Mouse (Mus musculus) v-Abl transformed pro-B cells (cell line): Measurements from ENCODE around the gene Itih2.

Experiments used
- in situ Hi-C, 2 experiments: fragments of 400-800 bp; cut with MboI; formaldehyde crosslinking; loops; one replicate each; pipeline ENCODE4 v1.15.1; 2025; ENCODE audit not compliant: unreplicated experiment in 2 of 2

The Itih2 gene

GRCm38 (mm10) chr2:10121826-10122225 is 9.4 kb downstream of the Itih2 start:
- in situ Hi-C loops, result loop anchor here in 1 of 2 experiments (25.0 kb wide), 2 partner anchors 665 to 940 kb away; no protein-coding TSS in a partner anchor

- in situ Hi-C loops, result loop anchor here in 1 of 2 experiments (25.0 kb wide), 2 partner anchors 668 to 943 kb away; no protein-coding TSS in a partner anchor
Observed at GRCm38 (mm10) chr2:10119276-10119675, 11.9 kb downstream of the Itih2 start.

DNA sequence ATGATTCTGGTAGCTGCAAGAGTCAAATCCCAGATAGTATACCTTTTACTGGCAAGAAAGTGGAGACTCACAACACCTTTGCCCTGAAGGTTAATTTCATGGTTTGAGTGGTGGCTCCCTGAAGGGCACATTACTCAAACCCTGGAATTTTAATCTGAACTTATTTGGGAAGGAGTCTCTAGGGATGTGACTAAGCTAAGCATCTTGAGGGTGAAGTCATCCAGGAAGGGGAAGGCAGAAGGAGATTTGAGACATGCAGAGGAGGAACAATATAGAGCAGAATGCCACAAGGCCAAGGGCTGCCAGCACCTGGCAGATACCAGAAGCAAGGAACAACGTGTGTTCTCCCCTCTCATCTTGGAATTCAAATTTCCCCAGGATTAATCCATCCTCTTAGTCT is 12.4 kb downstream of the Itih2 start:
- in situ Hi-C loops, result loop anchor here in 1 of 2 experiments (25.0 kb wide), 2 partner anchors 669 to 944 kb away; no protein-coding TSS in a partner anchor

DNA sequence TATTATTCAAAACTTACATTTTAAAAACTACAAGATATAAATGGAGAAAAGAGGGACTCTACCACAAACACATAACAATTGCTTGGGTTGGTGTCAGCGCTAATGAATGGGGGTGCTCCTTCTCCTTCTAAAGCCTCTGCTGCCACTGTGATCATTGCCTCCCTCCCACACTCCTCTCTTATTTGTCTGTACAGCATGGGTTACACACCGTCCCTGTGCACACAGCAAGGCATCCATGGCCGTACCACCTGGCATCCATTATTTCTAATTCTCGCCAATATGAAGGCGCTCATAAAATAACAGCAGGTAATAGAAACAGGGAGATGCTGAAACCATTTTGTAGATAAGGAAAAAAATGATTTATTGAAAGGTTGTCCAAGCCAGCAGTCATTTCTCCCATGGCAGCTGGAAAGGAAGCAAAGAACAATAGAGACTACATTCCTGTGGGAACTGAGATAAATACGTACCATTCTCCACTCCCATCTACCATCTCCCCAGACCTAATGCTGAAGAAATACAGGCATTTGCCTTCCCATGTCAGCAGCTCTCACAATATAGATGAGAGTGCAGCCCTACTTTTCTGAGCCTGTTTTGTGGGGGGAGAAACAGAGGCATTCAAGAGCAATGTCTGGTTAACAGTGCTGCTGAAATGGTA is 22.5 kb downstream of the Itih2 start:
- in situ Hi-C loops, result loop anchor here in 1 of 2 experiments (25.0 kb wide), 2 partner anchors 679 to 954 kb away; no protein-coding TSS in a partner anchor

GRCm38 (mm10) chr2:10101180-10101579 is 30.0 kb downstream of the Itih2 start:
- in situ Hi-C loops, result loop anchor here (5.0 to 25.0 kb wide), 6 partner anchors 36 to 961 kb away; no protein-coding TSS in a partner anchor

GRCm38 (mm10) chr2:10100471-10100870 is 30.7 kb downstream of the Itih2 start:
- in situ Hi-C loops, result loop anchor here (5.0 to 25.0 kb wide), 6 partner anchors 37 to 962 kb away; no protein-coding TSS in a partner anchor

DNA sequence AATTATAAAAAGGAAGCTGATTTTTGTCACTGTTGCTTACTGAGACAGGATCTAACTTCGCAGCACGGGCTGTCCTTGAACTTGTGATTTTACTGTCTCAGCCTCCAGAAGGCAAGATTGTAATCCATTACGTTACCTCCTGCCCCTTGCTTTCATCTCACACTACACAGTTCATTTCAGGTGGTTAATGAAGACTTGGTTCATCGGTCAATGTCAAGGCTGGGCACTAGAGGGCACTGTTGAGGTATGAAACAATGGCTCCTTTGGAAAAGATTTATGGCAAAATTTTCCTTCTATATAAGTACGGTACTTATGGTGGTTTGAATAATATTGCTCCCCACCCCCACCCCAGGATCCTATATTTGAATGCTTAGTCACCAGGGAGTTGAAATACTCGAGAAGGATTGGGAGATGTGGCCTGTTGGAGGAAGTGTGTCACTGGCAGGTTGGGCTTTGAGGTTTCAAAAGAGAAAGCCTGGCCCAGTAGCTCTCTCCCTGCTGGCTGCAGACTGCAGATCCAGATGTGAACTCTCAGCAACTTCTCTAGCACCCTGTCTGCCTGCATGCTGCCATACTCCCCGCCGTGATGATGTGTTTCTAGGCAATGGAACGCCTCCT is 32.5 kb downstream of the Itih2 start:
- in situ Hi-C loops, result loop anchor here (5.0 to 10.0 kb wide), 3 partner anchors 1344 to 1426 kb away; no protein-coding TSS in a partner anchor

DNA sequence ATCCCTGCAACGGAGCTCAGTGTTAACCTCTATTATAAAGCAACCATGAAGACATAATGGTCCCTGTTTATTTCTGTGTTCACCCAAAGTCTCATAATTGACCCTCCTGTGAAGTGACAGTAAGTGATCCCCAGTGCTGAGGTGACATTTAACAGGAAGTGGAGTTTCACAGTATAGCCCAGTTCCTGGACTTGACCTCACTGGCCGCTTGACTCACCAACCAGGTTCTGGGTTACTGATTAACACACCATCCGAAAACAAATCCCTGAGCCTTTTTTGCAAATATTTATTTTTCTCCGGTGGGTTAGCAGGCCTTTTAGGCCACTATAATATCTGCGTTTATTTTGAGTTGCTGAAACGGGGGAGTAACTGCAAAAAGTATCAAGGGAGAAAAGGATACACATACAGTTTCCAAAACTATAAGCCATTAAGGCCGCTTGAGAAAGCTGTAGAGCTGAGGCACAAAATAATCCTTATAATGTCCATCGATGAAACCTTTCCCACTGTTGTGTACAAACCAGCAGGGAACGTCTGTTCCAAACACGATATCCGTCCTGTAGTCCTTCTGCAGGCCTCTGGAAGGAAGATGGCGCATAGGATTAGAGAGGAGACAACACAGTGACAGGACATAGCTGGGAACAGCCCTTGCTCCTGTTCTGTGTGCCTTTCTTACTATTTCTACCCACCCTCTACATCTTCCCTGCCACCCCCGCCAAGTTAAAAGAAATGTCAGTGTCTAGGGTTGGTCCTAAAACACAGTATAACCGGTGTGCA is 36.7 kb downstream of the Itih2 start:
- in situ Hi-C loops, result loop anchor here (5.0 to 10.0 kb wide), 3 partner anchors 1340 to 1422 kb away; no protein-coding TSS in a partner anchor

DNA sequence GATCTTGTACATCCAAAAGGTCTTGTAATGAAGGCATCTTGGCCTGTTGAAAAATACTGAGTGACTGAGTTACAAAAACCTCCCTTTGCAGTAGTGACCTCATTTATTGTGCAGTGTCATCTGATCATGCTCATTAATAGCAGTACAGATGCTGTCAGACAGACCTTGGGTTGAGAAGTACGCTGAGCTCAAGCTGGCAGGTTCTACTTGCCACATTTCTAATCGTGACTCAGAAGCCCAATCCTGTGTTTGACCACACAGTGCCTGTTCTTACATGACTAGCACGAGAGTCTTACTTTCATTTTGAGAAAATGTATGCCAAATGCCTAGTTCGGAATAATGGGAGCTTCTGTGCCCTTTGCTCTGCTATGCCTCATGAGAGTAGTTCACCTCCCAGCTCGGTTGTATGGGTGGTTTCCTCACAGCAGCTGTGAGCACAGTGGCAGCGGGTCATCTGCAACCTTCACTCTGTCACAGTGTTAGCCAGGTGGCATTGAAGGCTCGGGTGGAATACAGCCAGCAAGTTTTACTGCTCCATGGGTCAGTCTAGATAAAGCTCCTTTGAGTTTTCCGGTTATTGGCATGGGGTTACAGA is 43.8 kb downstream of the Itih2 start:
- in situ Hi-C loops, result no loop called here

- in situ Hi-C loops, result no loop called here
Observed at GRCm38 (mm10) chr2:10082737-10083136, 48.5 kb downstream of the Itih2 start.

- in situ Hi-C loops, result no loop called here
Observed at GRCm38 (mm10) chr2:10081453-10082080, 49.6 kb downstream of the Itih2 start.

GRCm38 (mm10) chr2:10080310-10081010 is 50.7 kb downstream of the Itih2 start, which contains the start of the genes Atp5c1 and Kin:
Gene Atp5c1, minus strand, starts transcription at chr2:10080510.
Gene Kin, plus strand, starts transcription at chr2:10080593.
- in situ Hi-C loops, result no loop called here

DNA sequence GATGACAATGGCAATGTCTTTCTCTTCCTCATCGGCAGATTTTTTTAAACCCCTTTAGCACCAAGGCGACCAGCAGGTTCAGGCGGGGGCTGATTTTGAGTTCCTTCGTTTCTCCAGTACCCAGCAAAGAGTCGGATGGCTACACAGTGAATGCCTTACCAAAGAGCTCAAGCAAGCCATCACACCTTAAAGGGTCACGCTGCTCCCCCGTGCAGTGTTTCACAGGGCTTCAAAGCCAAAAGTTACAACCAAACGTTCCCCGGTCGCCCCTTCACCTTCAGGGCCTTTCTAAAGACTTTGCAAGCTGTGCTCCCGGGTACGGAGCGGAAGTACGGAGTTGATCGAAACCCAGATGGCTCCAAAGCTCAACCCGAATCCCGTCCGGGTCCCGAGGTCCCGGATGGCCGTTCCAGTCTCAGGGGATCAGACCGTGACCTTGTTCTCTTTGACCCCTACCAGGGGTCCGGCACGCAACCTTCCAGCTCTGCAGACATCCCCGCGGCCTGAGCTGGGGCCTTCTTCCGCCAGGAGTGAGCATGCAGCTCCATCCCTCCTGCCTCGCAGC is 51.4 kb downstream of the Itih2 start:
- in situ Hi-C loops, result no loop called here

GRCm38 (mm10) chr2:10076675-10077074 is 54.5 kb downstream of the Itih2 start:
- in situ Hi-C loops, result no loop called here

DNA sequence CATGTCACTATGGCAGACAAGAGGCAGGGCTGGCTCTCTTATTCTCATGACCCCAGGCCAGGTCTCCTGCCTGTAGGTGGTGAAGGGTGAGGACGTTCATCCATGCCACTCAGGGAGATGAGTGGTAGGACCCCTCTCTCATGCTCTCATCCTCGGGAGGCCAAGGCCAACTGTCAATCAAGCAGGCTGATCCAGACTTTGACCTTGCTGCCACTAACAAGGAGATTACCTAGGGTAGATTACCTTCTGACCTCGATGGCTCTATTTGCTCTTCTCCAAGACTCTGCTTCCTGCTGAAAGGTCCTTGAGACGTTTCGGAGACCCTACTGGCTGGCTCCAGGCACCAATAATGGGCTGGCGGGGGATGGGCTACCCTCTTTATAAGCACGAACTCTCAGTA is 56.7 kb downstream of the Itih2 start:
- in situ Hi-C loops, result no loop called here

DNA sequence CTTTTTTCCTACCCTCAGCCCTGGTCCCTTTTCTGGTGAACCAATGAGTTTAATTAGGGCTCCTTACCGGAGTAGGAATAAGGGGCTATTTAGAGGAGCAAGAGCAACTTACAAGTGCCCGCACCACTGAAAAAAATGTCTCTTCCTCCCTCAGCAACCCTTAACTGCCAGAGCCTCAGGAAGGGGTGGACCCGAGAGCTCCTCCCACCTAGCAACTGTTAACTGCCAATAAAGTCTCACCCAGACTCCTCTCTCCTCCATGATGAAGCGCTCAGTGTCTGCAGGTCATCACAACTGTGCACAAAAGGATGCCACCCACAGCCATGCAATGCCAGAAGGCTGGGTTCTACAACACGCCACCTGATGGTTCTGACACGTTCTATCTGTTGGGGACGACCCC is 59.4 kb downstream of the Itih2 start:
- in situ Hi-C loops, result no loop called here

DNA sequence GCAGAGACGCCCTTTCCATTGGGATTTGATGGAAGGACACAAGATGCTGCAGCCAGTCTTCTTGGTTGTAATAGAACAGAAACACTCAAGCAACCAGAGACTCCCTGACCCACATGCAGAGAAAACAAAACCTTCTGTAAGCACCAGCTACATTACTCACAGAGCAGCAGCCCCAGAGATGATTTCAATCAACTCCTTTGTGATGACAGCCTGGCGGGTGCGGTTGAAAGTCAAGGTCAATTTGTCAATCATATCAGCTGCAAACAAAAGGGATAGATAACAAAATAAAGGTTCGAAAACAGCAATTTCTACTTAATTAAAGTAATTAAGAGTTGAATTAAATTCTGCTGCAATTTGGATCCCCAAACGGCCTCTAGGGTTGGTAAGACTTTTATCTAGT is 72.4 kb downstream of the Itih2 start:
- in situ Hi-C loops, result no loop called here

- in situ Hi-C loops, result no loop called here
Observed at GRCm38 (mm10) chr2:10051996-10052395, 79.2 kb downstream of the Itih2 start.

- in situ Hi-C loops, result no loop called here
Observed at GRCm38 (mm10) chr2:10050878-10051277, 80.3 kb downstream of the Itih2 start.
